8 mouse cellular contexts compared by ENCODE assay signal in the genomic region with DNA sequence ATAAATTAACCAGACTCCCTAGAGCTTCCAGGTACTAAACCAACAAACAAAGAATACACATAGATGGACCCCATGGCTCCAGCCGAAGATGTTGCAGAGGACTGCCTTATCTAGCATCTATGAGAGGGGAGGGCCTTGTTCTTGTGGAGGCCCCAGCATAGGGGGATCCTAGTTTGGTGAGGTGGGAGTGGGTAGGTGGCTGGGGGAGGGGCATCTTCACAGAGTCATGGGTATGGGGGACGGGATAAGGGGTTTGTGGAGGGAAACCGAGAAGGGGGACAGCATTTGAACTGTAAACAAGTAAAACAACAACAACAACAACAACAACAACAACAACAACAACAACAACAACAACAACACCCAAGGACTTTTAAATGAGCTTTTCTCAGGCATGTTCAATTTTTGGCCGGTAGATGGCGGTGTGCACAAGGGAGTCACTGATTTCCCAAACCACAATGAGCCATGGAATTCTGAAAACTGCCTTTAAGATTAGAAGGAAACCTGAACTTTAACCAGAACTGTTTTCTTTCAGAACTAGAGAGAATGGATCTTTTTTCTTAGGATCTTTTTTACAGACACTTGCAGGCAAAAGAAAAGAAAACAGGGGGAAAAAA.
DNase-seq lines count a peak whose midpoint lies in the region; ATAC-seq and TF ChIP-seq lines count a peak whose summit lies in the region.
"Not testable (repeated sequence)": the region's sequence is repeated elsewhere in the genome, so short reads cannot be mapped to it uniquely, and the experiment has no call there.

No protein-coding gene starts in this region.

- TF ChIP-seq EP300 in ES-Bruce4 (IDR thresholded peaks at IDR 0.05; ENCODE audit: insufficient read depth, low read depth, low read length): not testable (repeated sequence)

- peak; percentile 1 for DNase-seq in cerebellum, adult 9-10 months
- DNase-seq in fibroblast of lung, adult 2 months (ENCODE audit: low read depth): peak; percentile 3
- peak; percentile 34 for DNase-seq in hindbrain, embryonic 10.5 days (ENCODE audit: low spot score)
- not testable (repeated sequence) for DNase-seq in lung, adult 2 months
- DNase-seq in urinary bladder, postnatal 25 days (ENCODE audit: low spot score): peak; percentile 3

- not testable (repeated sequence) for TF ChIP-seq POLR2A in ES-Bruce4 (IDR thresholded peaks at IDR 0.05; ENCODE audit: insufficient read depth, low read length); lung, adult 2 months (IDR thresholded peaks at IDR 0.05; ENCODE audit: borderline replicate concordance, extremely low read depth, low read depth, low read length)

- WGBS in hindbrain, embryonic 10.5 days: 17% methylated on average over 5 of the region's 5 CpGs
- 18% methylated on average over 5 of the region's 5 CpGs for WGBS in kidney, embryonic 14.5 days
- 10% methylated on average over 5 of the region's 5 CpGs for WGBS in lung, adult 2 months
- WGBS in midbrain, embryonic 15.5 days: 16% methylated on average over 5 of the region's 5 CpGs

- H3K27ac ChIP-seq in ES-Bruce4 (ENCODE audit: insufficient read depth, low read length); hindbrain, embryonic 10.5 days; kidney, embryonic 14.5 days (ENCODE audit: low read depth, low read length); midbrain, embryonic 15.5 days: not testable (repeated sequence)

- ATAC-seq in kidney, embryonic 14.5 days (ENCODE audit: low FRiP score, low TSS enrichment): peak; percentile 35; the same call in 1 of the 2 replicates
- ATAC-seq in midbrain, embryonic 15.5 days (replicated peaks): peak; percentile 56; the same call in 1 of the 2 replicates

- H3K36me3 ChIP-seq in ES-Bruce4 (ENCODE audit: control insufficient read depth, insufficient read depth, low read length, poor library complexity, severe bottlenecking); hindbrain, embryonic 10.5 days; kidney, embryonic 14.5 days (ENCODE audit: control insufficient read depth, insufficient read depth, low read length); midbrain, embryonic 15.5 days (replicated peaks): not testable (repeated sequence)

- H3K9ac ChIP-seq in ES-Bruce4 (ENCODE audit: low read depth, poor library complexity, severe bottlenecking); kidney, embryonic 14.5 days (ENCODE audit: low read depth, low read length); midbrain, embryonic 15.5 days: not testable (repeated sequence)

- H3K9me3 ChIP-seq in ES-Bruce4 (replicated peaks; ENCODE audit: control insufficient read depth, insufficient read depth, low read length, poor library complexity, severe bottlenecking); hindbrain, embryonic 10.5 days; kidney, embryonic 14.5 days (ENCODE audit: control insufficient read depth, low read length); midbrain, embryonic 15.5 days: not testable (repeated sequence)

- not testable (repeated sequence) for H3K4me3 ChIP-seq in ES-Bruce4 (ENCODE audit: low read depth, low read length); hindbrain, embryonic 10.5 days; kidney, embryonic 14.5 days (ENCODE audit: low read length); lung, adult 2 months (replicated peaks; ENCODE audit: extremely low read depth, low read depth, low read length); midbrain, embryonic 15.5 days

- TF ChIP-seq CTCF in ES-Bruce4 (IDR thresholded peaks at IDR 0.05; ENCODE audit: low read depth, low read length): peak; percentile 16
- TF ChIP-seq CTCF in lung, adult 2 months (IDR thresholded peaks at IDR 0.05; ENCODE audit: insufficient read depth, low read length): peak; percentile 9; the same call in 1 of the 2 replicates

- not testable (repeated sequence) for H3K27me3 ChIP-seq in ES-Bruce4 (ENCODE audit: control insufficient read depth, insufficient read depth, low read length, poor library complexity, severe bottlenecking); hindbrain, embryonic 10.5 days (ENCODE audit: insufficient read depth, poor library complexity, severe bottlenecking); kidney, embryonic 14.5 days (ENCODE audit: control insufficient read depth, insufficient read depth, low read length); midbrain, embryonic 15.5 days (replicated peaks)

- not testable (repeated sequence) for H3K4me2 ChIP-seq in kidney, embryonic 14.5 days (replicated peaks; ENCODE audit: low read depth, low read length); midbrain, embryonic 15.5 days

- not testable (repeated sequence) for H3K4me1 ChIP-seq in ES-Bruce4 (ENCODE audit: control insufficient read depth, insufficient read depth, low read length); hindbrain, embryonic 10.5 days (replicated peaks); kidney, embryonic 14.5 days (ENCODE audit: control insufficient read depth, insufficient read depth, low read length); lung, adult 2 months (ENCODE audit: control insufficient read depth, insufficient read depth, low read length); midbrain, embryonic 15.5 days
